Mouse (Mus musculus): ENCODE results near the gene Ak4.

GRCm38 (mm10) chr4:101392229-101392628 is 26.8 kb upstream of the Ak4 start:
- TF ChIP-seq POLR2A (IDR thresholded peaks at IDR 0.05; ENCODE audit: borderline replicate concordance, low read depth, low read length) (no peak), CTCF (IDR thresholded peaks at IDR 0.05; ENCODE audit: low read depth, low read length) (peak; percentile 83)

Measured in bone marrow macrophage, adult 2 months (primary cell).